Mouse (Mus musculus) layer of hippocampus, adult 8-10 months (tissue): ENCODE data around the gene Lhx9. TPM values are rescaled to one million over a fixed set of nuclear protein-coding genes. Genes with fewer than 3 reads are reported as not detected.
A peak's percentile ranks its signal among the peaks of the same experiment; 100 is the strongest.

ENCODE experiments used
- DNase-seq, 2 experiments: peaks; one replicate each; pipeline ENCODE4 v3.0.0; 2022; ENCODE audit warnings: low spot score in 2 of 2
- total RNA-seq, 4 experiments: library from RNA; stranded (reverse); gene quantifications; 2 replicates each; pipeline ENCODE4 v1.2.4; 2022

Lhx9 gene
- 10 to 100 TPM; 11.9 to 16.6 (median 14.6) TPM for total RNA-seq

DNA sequence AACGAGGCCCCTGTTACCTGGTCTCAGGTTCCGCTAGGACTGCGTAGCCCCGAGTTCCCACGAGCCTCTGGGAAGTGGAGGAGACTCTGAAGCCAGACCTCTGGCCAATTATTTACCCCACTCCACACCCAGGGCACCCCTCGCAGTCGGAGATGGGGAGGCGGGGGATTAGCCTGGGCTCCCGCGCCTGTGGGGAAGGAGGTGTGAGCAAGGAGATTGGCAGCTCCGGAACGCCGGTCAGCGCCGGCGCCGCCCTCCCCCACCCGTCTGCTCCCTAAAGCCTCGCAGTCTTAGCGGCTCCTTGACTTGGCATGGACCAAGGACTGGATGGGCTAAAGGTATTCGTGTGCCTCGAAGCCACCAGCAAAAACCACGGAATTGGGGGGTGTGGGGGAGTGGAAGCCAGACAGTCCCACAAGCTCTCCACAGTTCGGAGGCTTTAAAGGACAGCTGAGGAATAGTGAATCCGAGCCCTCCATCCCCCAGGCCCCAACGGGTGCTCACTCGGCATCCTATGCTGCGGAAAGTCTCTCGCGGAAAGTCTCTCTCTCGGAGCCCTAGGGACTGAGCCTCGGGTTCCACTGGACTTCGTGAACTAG is at the start of gene Lhx9:
TSS of gene Lhx9 (minus strand) at position 67 of the 599 bp plus-strand sequence.
- DNase-seq: no peak

DNA sequence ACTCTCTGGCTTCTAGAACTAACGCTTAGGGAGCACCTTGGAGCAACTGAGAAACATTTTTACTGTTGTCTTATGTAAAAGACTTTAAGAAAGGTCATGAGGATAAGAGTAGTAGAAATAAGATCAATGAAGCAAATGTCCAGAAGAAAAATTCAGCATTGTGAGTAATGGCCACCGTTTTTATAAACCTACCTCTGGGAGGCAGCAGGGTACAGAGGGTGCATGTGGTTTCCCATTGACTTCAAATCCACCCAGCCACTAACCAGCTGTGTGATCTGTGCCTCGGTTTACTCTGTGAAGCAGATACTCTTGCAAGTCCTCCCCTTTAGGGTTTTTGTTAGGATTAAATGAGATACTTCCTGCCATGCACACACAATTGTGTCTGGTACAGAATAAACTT is 47.7 kb upstream of the Lhx9 start:
- no peak for DNase-seq

- no peak for DNase-seq
Measured at GRCm38 (mm10) chr1:138877470-138878254, 29.3 kb upstream of the Lhx9 start.

- peak in 1 of 2 experiments; percentile 35 for DNase-seq
Measured at GRCm38 (mm10) chr1:138876371-138877045, 28.1 kb upstream of the Lhx9 start.

DNA sequence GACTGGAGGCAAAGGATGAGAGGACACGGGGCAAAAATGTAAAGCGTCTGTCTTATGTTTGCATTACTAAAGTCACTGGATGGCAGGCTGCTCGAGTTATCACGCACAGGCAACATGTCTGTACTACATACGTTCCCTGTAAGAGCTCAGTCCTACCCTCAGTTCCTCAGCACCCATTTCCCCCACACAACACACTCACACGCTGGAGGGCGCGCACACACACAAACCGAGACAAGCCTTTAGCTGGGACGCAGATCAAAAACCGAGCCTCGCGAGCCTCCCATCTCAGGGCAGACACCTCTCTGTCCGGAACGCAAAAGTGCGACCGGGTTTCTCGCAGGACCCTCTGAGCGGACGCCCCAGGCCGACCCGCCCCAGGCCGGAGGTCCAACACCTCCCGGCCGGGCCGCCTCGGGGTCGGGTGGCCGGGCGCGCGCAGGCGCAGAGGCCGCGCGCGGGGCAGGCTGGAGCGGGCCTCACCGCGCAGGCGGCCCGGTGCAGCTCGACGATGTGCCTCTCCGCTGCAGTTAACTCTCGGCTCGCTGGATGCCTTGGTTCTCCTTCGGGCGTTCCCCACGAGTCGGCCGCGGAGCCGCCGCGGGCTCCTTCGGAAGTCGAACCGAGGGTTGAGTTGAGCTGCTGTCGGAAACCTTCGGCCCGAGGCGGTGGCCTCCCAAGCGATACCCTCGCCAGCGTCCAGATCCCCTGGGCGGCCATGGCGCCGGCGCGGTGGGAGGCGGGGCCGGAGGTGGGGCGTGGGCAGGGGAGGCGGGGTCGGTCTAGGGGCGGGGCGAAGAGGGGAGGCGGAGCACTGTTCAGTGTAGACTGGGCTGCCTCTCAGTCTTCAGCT is 7.9 kb upstream of the Lhx9 start, which contains the start of gene 2310009B15Rik:
TSS of gene 2310009B15Rik (minus strand) at position 752 of the 850 bp plus-strand sequence.
- DNase-seq: peak; percentile 61 to 76

GRCm38 (mm10) chr1:138850823-138851222 is 2.4 kb upstream of the Lhx9 start:
- DNase-seq: no peak

DNA sequence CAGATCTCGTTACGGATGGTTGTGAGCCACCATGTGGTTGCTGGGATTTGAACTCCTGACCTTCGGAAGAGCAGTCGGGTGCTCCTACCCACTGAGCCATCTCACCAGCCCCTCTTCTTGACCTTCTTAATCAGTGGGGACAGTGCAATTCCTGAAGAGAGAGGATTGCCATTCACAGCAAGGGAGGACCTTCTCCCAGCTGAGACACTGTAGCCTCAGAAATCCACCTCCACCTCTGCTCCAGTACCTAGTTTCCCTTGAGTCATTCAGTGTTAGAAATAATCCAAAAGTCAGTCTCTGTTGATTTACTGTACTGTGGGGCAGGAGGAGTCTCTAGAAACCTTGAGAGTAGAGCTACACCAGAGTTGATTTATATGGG is 1.8 kb upstream of the Lhx9 start:
- DNase-seq: no peak

- no peak for DNase-seq
Measured at GRCm38 (mm10) chr1:138849531-138850160, 1.3 kb upstream of the Lhx9 start.

DNA sequence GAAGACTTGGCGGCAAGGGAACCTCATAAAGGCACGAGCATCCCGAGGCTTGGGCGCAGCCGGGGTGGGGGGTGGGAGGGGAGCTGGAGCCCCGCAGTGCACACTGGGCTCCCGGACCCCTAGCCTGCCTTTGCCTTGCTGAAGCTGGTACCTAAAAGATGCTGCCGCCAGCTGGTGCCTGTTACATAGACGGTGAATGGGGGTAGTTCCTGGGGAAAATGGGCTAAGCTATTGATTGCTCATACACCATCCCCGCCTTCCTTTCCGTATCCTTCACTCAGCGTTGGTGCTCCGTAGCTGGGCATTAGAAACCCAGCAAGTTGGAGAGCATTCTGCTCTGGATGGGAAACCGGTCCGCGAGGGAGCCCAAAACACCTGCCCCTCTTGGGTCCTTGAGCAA is 351 bp downstream of the Lhx9 start:
- DNase-seq: no peak

DNA sequence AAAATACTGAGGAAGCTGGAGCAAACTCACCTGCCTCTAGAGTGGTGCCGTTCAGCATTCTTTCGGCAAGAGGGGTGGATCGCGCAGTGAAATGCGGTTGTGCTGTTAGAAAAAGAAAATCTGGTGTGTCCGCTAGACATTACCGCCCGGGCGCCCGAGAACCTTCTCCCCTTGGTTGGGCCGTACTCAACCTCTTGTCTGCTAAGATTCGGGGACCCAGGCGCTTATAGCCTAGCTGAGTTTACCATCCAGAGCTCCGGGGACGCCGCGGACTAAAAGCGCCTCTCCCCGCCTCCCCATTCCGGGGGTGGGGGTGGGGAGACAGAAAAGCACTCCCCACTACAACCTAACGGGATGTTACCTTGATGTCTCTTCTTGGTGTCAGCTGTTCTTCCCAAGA is 1.2 kb downstream of the Lhx9 start:
- no peak for DNase-seq

- no peak for DNase-seq
Measured at GRCm38 (mm10) chr1:138846581-138846980, 1.8 kb downstream of the Lhx9 start.

- no peak for DNase-seq
Measured at GRCm38 (mm10) chr1:138846131-138846530, 2.2 kb downstream of the Lhx9 start.

DNA sequence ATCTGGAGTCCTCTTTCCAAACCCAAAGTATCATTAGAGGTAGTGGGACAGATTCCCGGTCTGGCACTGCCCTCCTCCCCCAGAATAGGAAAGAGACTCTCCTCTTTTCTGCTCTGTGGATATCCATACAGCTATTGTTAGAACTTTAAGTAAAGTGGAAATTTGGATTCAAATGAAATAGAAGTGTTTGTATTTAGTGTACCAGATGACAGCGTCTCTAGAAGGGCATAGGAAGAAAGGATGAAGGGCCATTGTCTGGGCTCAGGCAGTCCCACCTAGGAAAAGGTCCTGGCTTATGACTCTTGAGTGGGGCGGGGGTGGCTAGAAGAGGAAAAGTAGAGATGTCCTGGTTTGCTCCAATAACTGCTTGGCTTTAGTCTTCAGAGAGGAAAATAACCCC is 2.9 kb downstream of the Lhx9 start:
- DNase-seq: no peak

- DNase-seq: no peak
Measured at GRCm38 (mm10) chr1:138844166-138844565, 4.2 kb downstream of the Lhx9 start.

- no peak for DNase-seq
Measured at GRCm38 (mm10) chr1:138843361-138844091, 4.9 kb downstream of the Lhx9 start.

DNA sequence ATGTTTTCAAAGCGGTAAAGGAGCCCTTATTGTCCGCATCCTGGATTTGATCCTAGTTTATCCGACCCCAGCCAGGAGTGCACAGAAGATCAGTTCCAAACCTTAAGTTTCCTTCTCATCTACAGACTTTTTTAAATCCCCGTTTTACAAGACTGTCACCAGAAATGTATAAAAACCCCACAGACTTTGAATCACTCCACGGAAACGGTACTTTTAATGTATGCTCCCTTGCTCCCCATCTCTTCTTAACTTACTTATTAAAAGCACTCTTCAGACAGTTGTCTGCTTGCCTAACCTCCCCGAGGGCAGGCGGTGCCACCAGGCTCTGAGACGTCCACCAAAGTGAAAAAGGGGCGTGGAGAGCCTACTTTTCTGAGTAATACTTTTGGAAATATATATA is 5.6 kb downstream of the Lhx9 start:
- DNase-seq: no peak

DNA sequence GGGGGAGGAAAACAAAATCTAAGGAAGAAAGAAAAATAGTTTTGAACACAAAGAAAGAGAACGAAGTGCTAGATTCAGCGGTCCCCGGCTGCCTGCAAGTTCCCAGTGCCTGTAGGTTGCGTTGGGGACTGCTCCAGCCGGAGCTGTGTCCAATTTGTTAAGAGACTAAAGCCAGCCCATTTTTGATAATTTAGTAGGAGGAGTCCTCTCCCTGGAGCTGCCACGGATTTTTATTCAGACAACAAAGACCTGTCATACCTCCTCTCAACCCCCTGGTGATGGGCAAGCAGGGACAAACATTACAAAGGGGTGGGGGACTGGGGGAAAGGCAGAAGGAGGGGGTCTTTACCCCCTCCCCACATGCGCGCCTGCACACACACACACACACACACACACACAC is 6.1 kb downstream of the Lhx9 start:
- DNase-seq: no peak

GRCm38 (mm10) chr1:138841306-138842095 is 6.9 kb downstream of the Lhx9 start:
- no peak for DNase-seq
